Mouse (Mus musculus) lung, postnatal 36 days (tissue): ENCODE measurements around the gene Pnisr.

Source experiments
- DNase-seq: peaks from one replicate; pipeline ENCODE4 v3.0.0; 2022; ENCODE audit warnings: mixed read lengths

Pnisr gene

GRCm38 (mm10) chr4:21847481-21848286, at the start of gene Pnisr:
Pnisr (plus strand) TSS chr4:21847583.
- peak; percentile 98 for DNase-seq

- DNase-seq, result no peak
These were observed 46.4 kb upstream of the Pnisr start for GRCm38 (mm10) chr4:21801013-21801412.

- DNase-seq, result no peak
These were observed 45.8 kb upstream of the Pnisr start for GRCm38 (mm10) chr4:21801620-21802019.

GRCm38 (mm10) chr4:21807204-21807603, 40.2 kb upstream of the Pnisr start:
- DNase-seq, result no peak

GRCm38 (mm10) chr4:21810608-21811007, 36.8 kb upstream of the Pnisr start:
- DNase-seq, result no peak

- DNase-seq, result no peak
These were observed 34.7 kb upstream of the Pnisr start for GRCm38 (mm10) chr4:21812635-21813034.

GRCm38 (mm10) chr4:21814029-21814428, 33.4 kb upstream of the Pnisr start:
- peak; percentile 69 for DNase-seq

GRCm38 (mm10) chr4:21826616-21827015, 20.8 kb upstream of the Pnisr start:
- DNase-seq, result no peak

- no peak for DNase-seq
These were observed 14.5 kb upstream of the Pnisr start for GRCm38 (mm10) chr4:21832844-21833243.

- DNase-seq, result peak; percentile 93
These were observed 876 bp downstream of the Pnisr start for GRCm38 (mm10) chr4:21848287-21848630.

- no peak for DNase-seq
These were observed 10.1 kb downstream of the Pnisr start for GRCm38 (mm10) chr4:21857481-21857880.

- DNase-seq, result no peak
These were observed 17.8 kb downstream of the Pnisr start for GRCm38 (mm10) chr4:21865226-21865625.

- no peak for DNase-seq
These were observed 31.4 kb downstream of the Pnisr start for GRCm38 (mm10) chr4:21878776-21879175.

- DNase-seq, result peak; percentile 83
These were observed 32.3 kb downstream of the Pnisr start, which contains the start of gene Coq3 for GRCm38 (mm10) chr4:21879565-21880220. Coq3 (plus strand) TSS chr4:21879673.

GRCm38 (mm10) chr4:21882806-21883205, 35.4 kb downstream of the Pnisr start:
- DNase-seq, result no peak

- DNase-seq, result no peak
These were observed 38.4 kb downstream of the Pnisr start for GRCm38 (mm10) chr4:21885831-21886230.
